Mouse (Mus musculus) urinary bladder, postnatal 4 days (tissue): ENCODE results near the gene Ftl1.
"Not testable (repeated sequence)": the region's sequence is repeated elsewhere in the genome, so short reads cannot be mapped to it uniquely, and the experiment has no call there.

ENCODE experiments used
- DNase-seq, 2 experiments: peaks; one replicate each; pipeline ENCODE4 v3.0.0; 2021 to 2022; ENCODE audit warnings: low spot score in 2 of 2

Ftl1 gene

GRCm38 (mm10) chr7:45459564-45460140 is at the start of gene Ftl1:
Gene Ftl1 (minus strand): TSS chr7:45459884.
- DNase-seq = peak; percentile 97

GRCm38 (mm10) chr7:45509181-45509882 is 49.6 kb upstream of the Ftl1 start:
- DNase-seq = no peak

GRCm38 (mm10) chr7:45508561-45508960 is 48.9 kb upstream of the Ftl1 start:
- no peak for DNase-seq

GRCm38 (mm10) chr7:45507583-45507982 is 47.9 kb upstream of the Ftl1 start:
- no peak for DNase-seq

GRCm38 (mm10) chr7:45498427-45498826 is 38.7 kb upstream of the Ftl1 start:
- no peak for DNase-seq

- DNase-seq = no peak
Measured at GRCm38 (mm10) chr7:45494548-45494947, 34.9 kb upstream of the Ftl1 start.

GRCm38 (mm10) chr7:45492951-45493350 is 33.3 kb upstream of the Ftl1 start:
- DNase-seq = no peak

DNA sequence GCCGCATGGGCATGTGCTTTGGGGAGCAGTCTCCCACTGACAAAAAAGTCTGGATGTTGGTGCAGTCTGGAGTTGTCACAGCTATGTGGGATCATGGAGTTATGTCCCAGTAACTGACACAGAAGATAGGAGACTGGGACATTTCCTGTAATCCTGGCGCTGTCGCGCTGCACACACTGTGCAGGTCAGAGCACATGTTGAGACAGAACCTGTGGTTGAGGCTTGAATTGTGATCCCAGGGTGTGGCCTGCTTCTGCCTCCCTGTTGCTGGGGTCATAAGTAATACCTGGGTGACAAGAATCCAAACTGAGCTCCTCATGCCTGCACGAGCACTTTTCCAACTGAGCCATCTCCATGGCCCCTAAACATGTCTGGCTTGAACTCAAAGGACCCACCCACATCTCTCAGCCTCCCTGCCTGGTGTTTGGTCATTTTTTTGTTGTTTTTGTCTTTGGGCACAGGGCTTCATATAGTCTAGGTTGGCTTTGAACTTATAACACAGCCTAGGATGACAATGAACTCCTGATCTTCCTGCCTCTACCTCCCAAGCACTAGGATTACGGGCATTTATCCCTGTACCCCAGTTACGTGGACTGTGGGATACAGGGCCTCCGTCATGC is 32.7 kb upstream of the Ftl1 start:
- no peak for DNase-seq

- DNase-seq = no peak
Measured at GRCm38 (mm10) chr7:45491264-45491663, 31.6 kb upstream of the Ftl1 start.

- no peak for DNase-seq
Measured at GRCm38 (mm10) chr7:45490822-45491221, 31.1 kb upstream of the Ftl1 start.

DNA sequence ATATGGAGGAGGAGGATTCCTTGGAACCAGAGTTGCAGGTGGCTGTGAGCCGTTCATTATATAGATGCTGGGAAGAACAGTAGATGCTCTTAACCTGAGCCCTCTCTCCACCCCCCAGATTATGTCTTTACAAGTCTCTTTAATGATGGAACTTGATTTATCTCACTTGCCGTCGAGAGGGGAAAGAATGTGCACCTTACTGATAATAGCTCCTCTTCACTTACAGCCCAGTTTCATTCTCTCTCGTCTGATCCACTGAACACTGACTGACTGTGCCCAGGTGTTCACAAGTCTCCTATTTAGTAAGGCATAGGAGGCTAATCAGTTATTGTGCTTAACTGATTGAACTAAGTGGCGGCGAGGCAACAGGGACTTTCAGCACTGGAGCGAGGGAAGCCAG is 29.9 kb upstream of the Ftl1 start:
- no peak for DNase-seq

- peak; percentile 61 to 69 for DNase-seq
Measured at GRCm38 (mm10) chr7:45488293-45489204, 28.9 kb upstream of the Ftl1 start, which contains the start of gene Dhdh. Gene Dhdh (minus strand): TSS chr7:45488805.

DNA sequence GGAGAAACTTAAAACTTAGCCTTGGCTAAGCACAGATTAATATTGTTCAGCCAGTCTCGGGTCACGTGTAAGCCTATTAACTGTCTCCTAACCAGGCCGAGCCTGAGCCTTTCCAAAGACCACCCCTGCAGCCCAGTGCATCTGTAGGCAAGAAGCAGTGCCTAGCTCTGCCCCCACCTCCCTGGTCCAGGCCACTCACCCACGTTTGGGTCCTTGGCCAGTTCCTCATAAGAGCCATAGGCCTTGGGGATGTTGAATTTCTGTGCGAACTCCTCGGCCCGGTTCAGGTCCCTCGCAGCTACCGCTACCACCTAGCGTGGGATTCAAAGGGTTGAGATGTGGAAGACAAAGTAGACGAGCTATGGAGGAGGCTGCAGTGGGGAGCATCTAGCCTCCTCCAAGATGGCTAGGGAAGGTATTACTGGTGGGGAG is 28.2 kb upstream of the Ftl1 start:
- DNase-seq = no peak

GRCm38 (mm10) chr7:45486761-45487415 is 27.2 kb upstream of the Ftl1 start, which contains the start of gene Gm45808:
Gene Gm45808 (minus strand): TSS chr7:45486811.
- no peak for DNase-seq

- DNase-seq = no peak
Measured at GRCm38 (mm10) chr7:45486158-45486557, 26.5 kb upstream of the Ftl1 start.

DNA sequence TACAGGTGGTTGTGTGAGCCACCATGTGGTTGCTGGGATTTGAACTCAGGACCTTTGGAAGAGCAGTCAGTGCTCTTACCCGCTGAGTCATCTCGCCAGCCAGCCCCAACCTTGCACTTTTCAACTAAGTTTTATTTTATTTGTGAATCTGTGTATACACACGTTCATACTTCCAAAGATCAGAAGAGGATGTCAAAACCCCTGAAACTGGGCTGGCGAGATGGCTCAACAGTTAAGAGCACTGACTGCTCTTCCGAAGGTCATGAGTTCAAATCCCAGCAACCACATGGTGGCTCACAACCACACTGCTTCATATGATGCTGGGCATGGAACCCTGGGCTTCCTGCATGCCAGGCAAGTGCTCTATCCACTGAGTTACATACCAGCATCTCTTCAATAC is 25.3 kb upstream of the Ftl1 start:
- DNase-seq = not testable (repeated sequence)

- DNase-seq = no peak
Measured at GRCm38 (mm10) chr7:45482166-45482565, 22.5 kb upstream of the Ftl1 start.

GRCm38 (mm10) chr7:45481374-45481927 is 21.8 kb upstream of the Ftl1 start, which contains the start of gene Tulp2:
Gene Tulp2 (plus strand): TSS chr7:45481877.
- DNase-seq = no peak

DNA sequence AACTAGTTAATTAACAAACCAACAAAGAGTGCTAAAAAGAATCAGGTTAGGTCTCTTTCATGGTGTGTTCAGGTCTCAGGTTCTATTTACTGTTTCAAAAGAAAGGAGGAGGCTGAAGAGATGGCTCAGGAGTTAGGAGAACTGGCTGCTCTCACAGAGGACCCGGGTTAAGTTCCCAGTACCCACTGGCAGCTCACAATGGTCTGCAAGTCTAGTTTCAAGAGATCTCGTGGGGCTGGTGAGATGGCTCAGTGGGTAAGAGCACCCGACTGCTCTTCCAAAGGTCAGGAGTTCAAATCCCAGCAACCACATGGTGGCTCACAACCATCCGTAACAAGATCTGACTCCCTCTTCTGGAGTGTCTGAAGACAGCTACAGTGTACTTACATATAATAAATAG is 20.6 kb upstream of the Ftl1 start:
- not testable (repeated sequence) for DNase-seq

DNA sequence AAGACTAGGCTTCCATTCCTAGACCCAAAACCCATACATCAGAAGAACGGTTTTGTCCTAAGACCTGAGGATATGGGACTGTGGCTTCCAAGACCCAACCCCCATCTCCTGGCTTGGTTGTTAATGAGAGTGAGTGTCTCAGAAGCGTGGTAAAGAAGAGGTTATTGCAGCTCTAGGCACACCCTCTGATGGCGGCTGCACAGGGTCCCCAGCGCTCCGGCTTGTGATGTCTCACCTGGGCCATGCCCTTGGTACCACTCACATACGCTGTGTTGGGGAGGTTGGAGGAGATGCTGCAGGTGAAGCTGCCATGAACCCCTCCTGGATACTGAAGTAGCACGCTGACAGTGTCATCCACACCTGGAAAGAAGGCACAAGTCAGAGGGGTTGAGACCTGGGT is 19.1 kb upstream of the Ftl1 start:
- DNase-seq = no peak

DNA sequence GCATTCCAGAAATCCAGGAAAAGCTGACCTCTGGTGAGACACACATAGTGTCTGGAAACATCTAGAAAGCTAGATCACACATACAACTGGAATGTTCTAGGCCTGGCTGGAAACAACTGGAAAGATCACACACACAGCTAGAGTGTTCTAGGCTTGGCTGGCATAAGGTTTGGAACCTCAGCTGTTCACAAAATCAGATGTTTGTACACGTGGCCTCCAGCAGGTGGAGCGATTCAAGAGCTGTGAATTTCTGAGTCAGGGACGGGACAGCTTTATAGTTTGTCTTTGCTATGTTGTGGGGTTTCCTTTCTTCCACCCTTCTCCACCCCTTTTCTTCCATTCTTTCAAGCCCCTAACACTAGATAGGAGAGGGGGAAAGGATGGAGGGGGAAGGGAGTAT is 17.3 kb upstream of the Ftl1 start:
- DNase-seq = no peak
